Mouse (Mus musculus): Measurements from ENCODE around the gene Jkamp. TPM values are rescaled to one million over a fixed set of nuclear protein-coding genes. Genes with fewer than 3 reads are reported as not detected.

The Jkamp gene
- polyA plus RNA-seq (2014; fragmentation: Illumina TruSeq; extraction: RNeasy Lipid Tissue Mini Kit (QIAGEN cat#74804); ENCODE audit: insufficient read depth, low read depth, low replicate concordance): 30.5 TPM

DNA sequence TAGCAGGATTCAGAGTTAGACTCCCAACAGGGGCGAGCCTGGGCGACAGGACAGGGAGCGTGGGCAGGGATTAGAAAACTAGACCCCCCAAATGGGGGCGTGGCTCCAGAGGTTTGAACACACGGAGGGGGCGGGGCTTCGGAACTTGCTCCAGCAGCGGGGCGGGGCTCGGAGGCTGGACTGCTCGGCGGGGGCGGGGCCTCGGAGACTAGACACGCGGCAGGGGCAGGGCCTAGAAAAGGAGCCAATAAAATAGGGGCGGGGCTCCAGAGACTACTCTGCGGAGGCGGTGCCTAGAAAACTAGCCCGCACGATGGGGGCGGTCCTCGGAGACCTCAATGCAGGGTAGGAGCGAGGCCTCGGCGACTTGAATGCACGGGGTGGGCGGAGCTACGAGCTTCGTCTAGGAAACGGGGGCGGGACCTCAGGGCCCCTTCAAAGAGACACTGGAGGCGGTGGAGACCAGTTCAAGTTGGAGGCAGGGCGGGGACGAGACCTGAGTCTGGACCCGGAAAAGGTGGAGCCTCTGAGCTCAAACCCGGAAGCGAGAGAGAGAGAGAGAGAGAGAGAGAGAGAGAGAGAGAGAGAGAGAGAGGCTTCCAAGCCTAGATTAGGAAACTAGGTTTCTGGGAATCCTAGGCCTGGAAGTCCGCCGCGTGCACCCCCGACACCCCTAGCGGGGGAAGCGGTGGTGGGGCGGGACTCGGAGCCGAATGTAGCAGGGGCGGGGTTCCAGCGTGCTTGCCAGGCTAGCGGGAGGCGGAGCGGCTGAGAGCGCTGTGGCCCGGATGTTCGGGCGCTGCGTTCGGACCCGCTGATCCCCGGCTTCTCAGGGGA lies at the start of gene Jkamp, which contains the start of gene L3hypdh:
Jkamp (plus strand) TSS at position 261 of the 837 bp plus-strand sequence.
L3hypdh (minus strand) TSS at position 111 of the 837 bp plus-strand sequence.

DNA sequence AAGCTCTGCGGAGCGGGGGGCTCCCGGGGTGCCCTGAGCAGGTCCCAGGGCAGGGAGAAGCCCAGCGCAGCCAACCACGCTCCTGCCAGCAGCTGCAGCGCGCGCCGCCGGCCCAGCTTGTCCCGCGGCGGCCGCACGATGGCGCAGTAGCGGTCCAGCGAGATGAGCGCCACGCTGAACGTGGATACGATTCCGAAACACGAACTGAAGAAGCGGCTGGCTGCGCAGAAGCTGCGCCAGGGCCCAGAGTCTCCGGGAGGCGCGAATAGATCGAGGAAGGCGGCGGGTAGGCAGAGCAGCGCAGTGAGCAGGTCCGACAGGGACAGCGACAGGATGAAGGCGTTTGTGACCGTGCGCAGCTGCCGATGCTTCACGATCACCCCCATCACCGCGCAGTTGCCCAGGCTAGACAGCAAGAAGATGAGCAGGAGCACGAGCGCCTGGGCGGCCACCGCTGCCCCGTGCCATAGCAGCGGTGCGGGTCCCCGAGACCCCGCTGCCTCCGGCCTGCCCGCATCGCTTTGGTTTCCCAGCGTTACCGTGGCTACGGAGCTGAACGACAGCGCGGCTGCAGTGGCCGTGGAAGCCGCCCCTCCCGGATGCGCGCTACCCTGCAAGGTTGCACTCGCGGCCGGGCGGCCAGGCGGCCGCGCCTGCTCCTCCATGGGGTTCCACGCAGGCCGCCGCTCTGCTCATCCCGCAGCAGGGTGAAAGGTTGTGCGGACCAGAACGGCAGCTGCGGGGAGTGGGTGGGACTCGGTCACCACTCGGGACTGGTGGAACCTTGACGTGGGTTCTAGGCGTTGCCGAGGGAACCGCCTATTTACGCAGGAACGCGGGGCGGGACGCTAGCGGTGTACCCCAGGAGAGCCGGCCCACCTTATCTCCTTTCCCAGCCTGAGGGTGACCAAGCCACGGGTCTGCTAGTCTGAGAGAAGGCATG lies 14.8 kb upstream of the Jkamp start, which contains the start of gene Gpr135:
Gpr135 (minus strand) TSS at position 799 of the 943 bp plus-strand sequence.

Other genes with a start within 250 kb of the Jkamp start
- 0.45 TPM for gene Gpr135, start 14.5 kb upstream of the Jkamp start, polyA plus RNA-seq (2014; fragmentation: Illumina TruSeq; extraction: RNeasy Lipid Tissue Mini Kit (QIAGEN cat#74804); ENCODE audit: insufficient read depth, low read depth, low replicate concordance)
- 5.7 TPM for gene L3hypdh, start 150 bp upstream of the Jkamp start, polyA plus RNA-seq (2014; fragmentation: Illumina TruSeq; extraction: RNeasy Lipid Tissue Mini Kit (QIAGEN cat#74804); ENCODE audit: insufficient read depth, low read depth, low replicate concordance)
- gene Ccdc175, start 99.4 kb downstream of the Jkamp start, polyA plus RNA-seq (2014; fragmentation: Illumina TruSeq; extraction: RNeasy Lipid Tissue Mini Kit (QIAGEN cat#74804); ENCODE audit: insufficient read depth, low read depth, low replicate concordance): not detected

All from lung, adult 10 weeks (tissue).